9 mouse cellular contexts compared by ENCODE assay signal in the genomic region with DNA sequence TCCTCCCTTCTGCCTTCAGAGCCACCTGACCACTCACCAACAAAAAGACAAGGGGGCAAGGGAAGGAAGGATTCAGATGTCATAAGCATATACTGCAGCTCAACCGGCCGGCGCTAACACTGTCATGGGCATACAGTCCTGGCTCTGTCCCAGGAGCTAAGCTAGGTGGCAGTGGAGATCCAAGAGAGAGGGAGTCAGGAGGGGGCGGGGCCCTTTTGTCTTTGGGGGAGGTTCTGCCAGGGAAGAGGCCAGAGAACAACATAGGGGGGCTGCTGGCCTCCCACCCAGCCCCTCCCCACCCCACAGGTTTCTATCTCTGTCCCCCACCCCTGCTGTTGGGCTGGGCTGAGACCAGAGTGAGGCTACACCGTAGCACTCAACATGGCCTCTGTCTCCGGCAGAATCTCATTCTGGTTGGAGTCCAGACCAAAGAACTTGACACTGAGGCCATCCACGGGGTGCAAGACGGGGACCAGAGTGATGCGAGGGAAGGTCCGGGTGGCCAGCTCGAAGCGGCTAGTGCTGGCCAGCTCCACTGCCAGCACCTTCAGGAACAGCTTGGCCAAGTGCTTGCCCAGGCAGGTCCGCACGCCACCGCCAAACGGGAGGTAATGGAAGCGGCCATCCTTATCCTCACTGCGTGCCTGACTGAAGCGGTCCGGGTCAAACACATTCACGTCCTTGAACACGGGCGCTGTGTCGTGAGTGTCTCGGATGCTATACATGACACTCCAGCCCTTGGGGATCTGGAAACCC. TPM values are rescaled to one million over a fixed set of nuclear protein-coding genes. Genes with fewer than 3 reads are reported as not detected.
A peak's percentile ranks its signal among the peaks of the same experiment; 100 is the strongest.
DNase-seq lines count a peak whose midpoint lies in the region; ATAC-seq and TF ChIP-seq lines count a peak whose summit lies in the region.
"Had no signal": no experiment of that assay in that cellular context is flagged by ENCODE, and none has a peak within 500 bp of the region (broad histone marks: within the 10 kb centered on the region; RNA-seq: fewer than 3 reads in every experiment).

No protein-coding gene starts in this region.

- peak overlapping the region; percentile 26 for H3K4me2 ChIP-seq in kidney, embryonic 14.5 days (replicated peaks; ENCODE audit: low read depth, low read length)
- H3K4me2 ChIP-seq in midbrain, embryonic 11.5 days: peak overlapping the region; percentile 38

- ATAC-seq in kidney, embryonic 14.5 days (ENCODE audit: low FRiP score, low TSS enrichment): peak; percentile 53
- ATAC-seq in midbrain, embryonic 11.5 days (ENCODE audit: low FRiP score): peak; percentile 75
- ATAC-seq in granulocyte monocyte progenitor cell, adult 5-6 weeks (replicated peaks; ENCODE audit: poor library complexity, severe bottlenecking): no peak; the same call in 1 of the 2 replicates
- ATAC-seq: Patski had no signal

- no peak for TF ChIP-seq POLR2A in brain, embryonic 14.5 days (IDR thresholded peaks at IDR 0.05; ENCODE audit: borderline replicate concordance, extremely low read depth, insufficient read depth, insufficient read length, poor library complexity, severe bottlenecking)

- no peak overlapping the region for H3K27ac ChIP-seq in kidney, embryonic 14.5 days (ENCODE audit: low read depth, low read length)
- no peak overlapping the region for H3K27ac ChIP-seq in midbrain, embryonic 11.5 days (ENCODE audit: low read depth, low read length)

- 38% methylated on average over 25 of the region's 25 CpGs for WGBS in kidney, embryonic 14.5 days
- 36% methylated on average over 25 of the region's 25 CpGs for WGBS in midbrain, embryonic 11.5 days

- H3K9ac ChIP-seq in kidney, embryonic 14.5 days (ENCODE audit: low read depth, low read length): no peak overlapping the region
- H3K9ac ChIP-seq in midbrain, embryonic 11.5 days (ENCODE audit: low read length): peak overlapping the region; percentile 14; the same call in 1 of the 2 replicates

- peaks cover 4% of the 10 kb centered on the region; the same call in 1 of the 2 replicates for H3K4me1 ChIP-seq in kidney, embryonic 14.5 days (ENCODE audit: control insufficient read depth, insufficient read depth, low read length)
- H3K4me1 ChIP-seq in midbrain, embryonic 11.5 days (ENCODE audit: control insufficient read depth, insufficient read depth, low read length): peaks cover 12% of the 10 kb centered on the region

- no peaks in the 10 kb centered on the region for H3K36me3 ChIP-seq in kidney, embryonic 14.5 days (ENCODE audit: control insufficient read depth, insufficient read depth, low read length)
- H3K36me3 ChIP-seq in midbrain, embryonic 11.5 days (ENCODE audit: control insufficient read depth, insufficient read depth, low read length): no peaks in the 10 kb centered on the region

- H3K27me3 ChIP-seq in kidney, embryonic 14.5 days (ENCODE audit: control insufficient read depth, insufficient read depth, low read length): peaks cover 56% of the 10 kb centered on the region
- peaks cover 14% of the 10 kb centered on the region for H3K27me3 ChIP-seq in midbrain, embryonic 11.5 days (ENCODE audit: control insufficient read depth, insufficient read depth, low read length)
- H3K27me3 ChIP-seq: Patski had no signal

- no peaks in the 10 kb centered on the region for H3K9me3 ChIP-seq in kidney, embryonic 14.5 days (ENCODE audit: control insufficient read depth, low read length)
- no peaks in the 10 kb centered on the region for H3K9me3 ChIP-seq in midbrain, embryonic 11.5 days (ENCODE audit: control insufficient read depth, low read length)

- DNase-seq in kidney, adult 18-20 months: no peak
- peak; percentile 69 for DNase-seq in brain, embryonic 14.5 days (ENCODE audit: low read depth)
- peak; percentile 64 for DNase-seq in heart, postnatal 4 days
- peak; percentile 87 for DNase-seq in midbrain, embryonic 11.5 days (ENCODE audit: low spot score, missing footprints)
- no peak for DNase-seq in spleen, postnatal 36 days (ENCODE audit: low spot score in 2 of 2)
- DNase-seq in ovary, postnatal 14 days (ENCODE audit: low spot score): no peak

- peak overlapping the region; percentile 6; the same call in 1 of the 2 replicates for H3K4me3 ChIP-seq in kidney, embryonic 14.5 days (ENCODE audit: low read length)
- peak overlapping the region; percentile 6 for H3K4me3 ChIP-seq in midbrain, embryonic 11.5 days (ENCODE audit: low read depth, low read length)

- TF ChIP-seq CTCF in brain, embryonic 14.5 days (IDR thresholded peaks at IDR 0.05; ENCODE audit: borderline replicate concordance, extremely low read depth, insufficient read depth, insufficient read length): peak; percentile 45; the same call in 1 of the 2 replicates

RNA-seq across cellular contexts. Expression of gene Cyp26b1, which starts 19.6 kb away (rescaled TPM):
- 4.4 and 6.7 TPM in 2 replicates for polyA plus RNA-seq in kidney, embryonic 14.5 days (2014; fragmentation: Nextera tagmentation; extraction: Ambion mirVana)
- 10.0 and 56.1 TPM in 2 replicates for polyA plus RNA-seq in brain, embryonic 14.5 days (2012; rRNA removed)
- total RNA-seq in heart, postnatal 4 days (2021): 1 to 10 TPM; 2.1 to 2.3 TPM
- 3.1 and 3.7 TPM in 2 replicates for polyA plus RNA-seq in midbrain, embryonic 11.5 days (2014; fragmentation: Nextera tagmentation; extraction: Ambion mirVana)
- total RNA-seq in granulocyte monocyte progenitor cell, adult 5-6 weeks (2014; fragmentation: Nextera tagmentation): not detected in 2 replicates
- not detected in 2 replicates for total RNA-seq in granulocyte monocyte progenitor cell, adult 5-6 weeks (2017)

Comparison
In these comparisons a context has a peak if more than half of its experiments do, and no peak if none do; other contexts are left out.
1. DNase-seq: peak in brain, embryonic 14.5 days (single experiment), heart, postnatal 4 days (single experiment) and midbrain, embryonic 11.5 days (single experiment); none in kidney, adult 18-20 months (single experiment), spleen, postnatal 36 days (0 of 2) and ovary, postnatal 14 days (single experiment).